Mouse (Mus musculus): Measurements from ENCODE around the gene Zfp52. TPM values are rescaled to one million over a fixed set of nuclear protein-coding genes. Genes with fewer than 3 reads are reported as not detected.

Zfp52 gene
- 3.2 and 4.9 TPM in 2 replicates for total RNA-seq (2014; rRNA removed)
- polyA plus RNA-seq (2015; fragmentation: Nextera tagmentation; extraction: Ambion mirVana) = 1.7 and 2.1 TPM in 2 replicates

- DNase-seq (peak; percentile 40), ATAC-seq (peak; percentile 42)
- H3K9ac ChIP-seq = peak within 1 kb of the TSS; percentile 51
- TF ChIP-seq CTCF (IDR thresholded peaks at IDR 0.05; ENCODE audit: low read depth) = no peak
- H3K36me3 ChIP-seq (ENCODE audit: insufficient read depth) = no peaks in the 10 kb centered on the region
- peak within 1 kb of the TSS; percentile 9; the same call in 1 of the 2 replicates for H3K27ac ChIP-seq (ENCODE audit: low read depth, low read length)
- H3K4me2 ChIP-seq (ENCODE audit: low read depth) = peak within 1 kb of the TSS; percentile 79
- H3K27me3 ChIP-seq (ENCODE audit: insufficient read depth, low read length) = no peaks in the 10 kb centered on the region
- H3K4me1 ChIP-seq (ENCODE audit: insufficient read depth) = peaks cover 8% of the 10 kb centered on the region; the same call in 1 of the 2 replicates
- H3K4me3 ChIP-seq (ENCODE audit: low read depth, low read length) = peak within 1 kb of the TSS; percentile 46
- 4% methylated on average over 21 of the region's 21 CpGs for WGBS
- no peaks in the 10 kb centered on the region for H3K9me3 ChIP-seq (ENCODE audit: low read length)
These were observed at the start of gene Zfp52 for GRCm38 (mm10) chr17:21535096-21536001. Zfp52 (plus strand) TSS chr17:21535539.

- 1% methylated on average over 34 of the region's 34 CpGs for WGBS
- peak; percentile 35 for TF ChIP-seq CTCF (IDR thresholded peaks at IDR 0.05; ENCODE audit: low read depth)
- peak; percentile 99 for ATAC-seq
These were observed 46.4 kb upstream of the Zfp52 start, which contains the start of gene Zfp53 for GRCm38 (mm10) chr17:21488760-21489499. Zfp53 (plus strand) TSS chr17:21488998.

GRCm38 (mm10) chr17:21489500-21490001, 45.8 kb upstream of the Zfp52 start:
- Histone ChIP-seq H3K9me3 (ENCODE audit: low read length) (no peaks in the 10 kb centered on the region), H3K9ac (peak overlapping the region; percentile 76), H3K4me1 (ENCODE audit: insufficient read depth) (0 out of 2 replicates have a peak, but pooled peaks cover 7% of the 10 kb centered on the region), H3K4me3 (ENCODE audit: low read depth, low read length) (peak overlapping the region; percentile 73), H3K4me2 (ENCODE audit: low read depth) (peak overlapping the region; percentile 66), H3K36me3 (ENCODE audit: insufficient read depth) (no peaks in the 10 kb centered on the region), H3K27ac (ENCODE audit: low read depth, low read length) (peak overlapping the region; percentile 66; the same call in 1 of the 2 replicates), H3K27me3 (ENCODE audit: insufficient read depth, low read length) (no peaks in the 10 kb centered on the region)
- ATAC-seq (no peak), DNase-seq (no peak)
- WGBS = 16% methylated on average over 8 of the region's 8 CpGs
- no peak for TF ChIP-seq CTCF (IDR thresholded peaks at IDR 0.05; ENCODE audit: low read depth)

More at GRCm38 (mm10) chr17:21488760-21489499, 46.4 kb upstream of the Zfp52 start, which contains the start of gene Zfp53:
- no peaks in the 10 kb centered on the region for H3K36me3 ChIP-seq (ENCODE audit: insufficient read depth)
- H3K4me3 ChIP-seq (ENCODE audit: low read depth, low read length) = peak within 1 kb of the TSS; percentile 73
- H3K4me2 ChIP-seq (ENCODE audit: low read depth) = peak within 1 kb of the TSS; percentile 66
- H3K4me1 ChIP-seq (ENCODE audit: insufficient read depth) = 0 out of 2 replicates have a peak, but pooled peaks cover 7% of the 10 kb centered on the region
- no peaks in the 10 kb centered on the region for H3K27me3 ChIP-seq (ENCODE audit: insufficient read depth, low read length)
- H3K27ac ChIP-seq (ENCODE audit: low read depth, low read length) = peak within 1 kb of the TSS; percentile 66; the same call in 1 of the 2 replicates
- peak; percentile 82 for DNase-seq
- H3K9me3 ChIP-seq (ENCODE audit: low read length) = no peaks in the 10 kb centered on the region
- H3K9ac ChIP-seq = peak within 1 kb of the TSS; percentile 76

GRCm38 (mm10) chr17:21501365-21501764, 34.0 kb upstream of the Zfp52 start:
- 81% methylated on average over 1 of the region's 1 CpGs for WGBS

GRCm38 (mm10) chr17:21504524-21504923, 30.8 kb upstream of the Zfp52 start:
- DNase-seq = no peak
- WGBS = 94% methylated on average over 1 of the region's 1 CpGs
- ATAC-seq = no peak

More at GRCm38 (mm10) chr17:21501365-21501764, 34.0 kb upstream of the Zfp52 start:
- Histone ChIP-seq H3K9me3 (ENCODE audit: low read length) (no peaks in the 10 kb centered on the region), H3K27me3 (ENCODE audit: insufficient read depth, low read length) (no peaks in the 10 kb centered on the region), H3K4me3 (ENCODE audit: low read depth, low read length) (no peak overlapping the region), H3K36me3 (ENCODE audit: insufficient read depth) (peaks cover 6% of the 10 kb centered on the region), H3K27ac (ENCODE audit: low read depth, low read length) (no peak overlapping the region), H3K4me2 (ENCODE audit: low read depth) (no peak overlapping the region), H3K9ac (no peak overlapping the region), H3K4me1 (ENCODE audit: insufficient read depth) (no peaks in the 10 kb centered on the region)
- DNase-seq (no peak), ATAC-seq (no peak)
- no peak for TF ChIP-seq CTCF (IDR thresholded peaks at IDR 0.05; ENCODE audit: low read depth)

GRCm38 (mm10) chr17:21506258-21506657, 29.1 kb upstream of the Zfp52 start:
- no peak for DNase-seq
- H3K27ac ChIP-seq (ENCODE audit: low read depth, low read length) = no peak overlapping the region
- H3K9me3 ChIP-seq (ENCODE audit: low read length) = no peaks in the 10 kb centered on the region
- H3K27me3 ChIP-seq (ENCODE audit: insufficient read depth, low read length) = no peaks in the 10 kb centered on the region
- peaks cover 23% of the 10 kb centered on the region for H3K36me3 ChIP-seq (ENCODE audit: insufficient read depth)
- no peak overlapping the region for H3K4me3 ChIP-seq (ENCODE audit: low read depth, low read length)
- H3K9ac ChIP-seq = no peak overlapping the region
- no peak for TF ChIP-seq CTCF (IDR thresholded peaks at IDR 0.05; ENCODE audit: low read depth)
- no peaks in the 10 kb centered on the region for H3K4me1 ChIP-seq (ENCODE audit: insufficient read depth)
- no peak overlapping the region for H3K4me2 ChIP-seq (ENCODE audit: low read depth)
- ATAC-seq = peak; percentile 56
- WGBS = 92% methylated on average over 3 of the region's 3 CpGs

More at GRCm38 (mm10) chr17:21504524-21504923, 30.8 kb upstream of the Zfp52 start:
- H3K4me1 ChIP-seq (ENCODE audit: insufficient read depth) = no peaks in the 10 kb centered on the region
- no peaks in the 10 kb centered on the region for H3K9me3 ChIP-seq (ENCODE audit: low read length)
- no peak for TF ChIP-seq CTCF (IDR thresholded peaks at IDR 0.05; ENCODE audit: low read depth)
- no peak overlapping the region for H3K4me2 ChIP-seq (ENCODE audit: low read depth)
- no peak overlapping the region for H3K4me3 ChIP-seq (ENCODE audit: low read depth, low read length)
- peaks cover 15% of the 10 kb centered on the region for H3K36me3 ChIP-seq (ENCODE audit: insufficient read depth)
- no peak overlapping the region for H3K27ac ChIP-seq (ENCODE audit: low read depth, low read length)
- H3K27me3 ChIP-seq (ENCODE audit: insufficient read depth, low read length) = no peaks in the 10 kb centered on the region
- no peak overlapping the region for H3K9ac ChIP-seq

Data from forebrain, postnatal 0 days (tissue).